Mouse (Mus musculus): ENCODE results near the gene Myoz2. TPM values are rescaled to one million over a fixed set of nuclear protein-coding genes. Genes with fewer than 3 reads are reported as not detected.

The Myoz2 gene
- total and polyA plus RNA-seq, 2 experiments: 0.37 TPM; not detected in 1

GRCm38 (mm10) chr3:122972126-122972822, 62.5 kb downstream of the Myoz2 start:
- Histone ChIP-seq H3K4me1 (ENCODE audit: control insufficient read depth, insufficient read depth, low read length) (peaks cover 1% of the 10 kb centered on the region; the same call in 1 of the 2 replicates), H3K4me3 (ENCODE audit: insufficient read depth, low read depth, low read length) (no peak overlapping the region), H3K27me3 (ENCODE audit: control insufficient read depth, insufficient read depth, low read length) (no peaks in the 10 kb centered on the region), H3K27ac (replicated peaks; ENCODE audit: insufficient read depth, low read depth, low read length) (no peak overlapping the region), H3K9ac (ENCODE audit: low read depth, low read length) (no peak overlapping the region), H3K79me2 (ENCODE audit: control insufficient read depth, insufficient read depth, low read length) (peaks cover 17% of the 10 kb centered on the region; the same call in 1 of the 2 replicates), H3K36me3 (ENCODE audit: control insufficient read depth, insufficient read depth, low read length) (peaks cover 12% of the 10 kb centered on the region)
- 89% methylated on average over 3 of the region's 3 CpGs for WGBS
- no peak for DNase-seq (ENCODE audit: extremely low read depth, low read depth, low spot score)
- TF ChIP-seq CTCF (IDR thresholded peaks at IDR 0.05; ENCODE audit: low read depth, low read length) (no peak), POLR2A (IDR thresholded peaks at IDR 0.05; ENCODE audit: extremely low read depth, insufficient read depth, low read length) (no peak)

GRCm38 (mm10) chr3:122968391-122968790, 66.4 kb downstream of the Myoz2 start:
- H3K4me1 ChIP-seq (ENCODE audit: control insufficient read depth, insufficient read depth, low read length): no peaks in the 10 kb centered on the region
- peaks cover 16% of the 10 kb centered on the region for H3K36me3 ChIP-seq (ENCODE audit: control insufficient read depth, insufficient read depth, low read length)
- no peaks in the 10 kb centered on the region for H3K27me3 ChIP-seq (ENCODE audit: control insufficient read depth, insufficient read depth, low read length)
- TF ChIP-seq POLR2A (IDR thresholded peaks at IDR 0.05; ENCODE audit: extremely low read depth, insufficient read depth, low read length) (no peak), CTCF (IDR thresholded peaks at IDR 0.05; ENCODE audit: low read depth, low read length) (no peak)
- WGBS: 91% methylated on average over 9 of the region's 9 CpGs
- H3K79me2 ChIP-seq (ENCODE audit: control insufficient read depth, insufficient read depth, low read length): peaks cover 6% of the 10 kb centered on the region; the same call in 1 of the 2 replicates
- no peak for DNase-seq (ENCODE audit: extremely low read depth, low read depth, low spot score)
- no peak overlapping the region for H3K27ac ChIP-seq (replicated peaks; ENCODE audit: insufficient read depth, low read depth, low read length)
- no peak overlapping the region for H3K9ac ChIP-seq (ENCODE audit: low read depth, low read length)
- H3K4me3 ChIP-seq (ENCODE audit: insufficient read depth, low read depth, low read length): no peak overlapping the region

GRCm38 (mm10) chr3:122964301-122964700, 70.5 kb downstream of the Myoz2 start:
- H3K27me3 ChIP-seq (ENCODE audit: control insufficient read depth, insufficient read depth, low read length): no peaks in the 10 kb centered on the region
- H3K27ac ChIP-seq (replicated peaks; ENCODE audit: insufficient read depth, low read depth, low read length): no peak overlapping the region
- no peaks in the 10 kb centered on the region; the same call in 1 of the 2 replicates for H3K79me2 ChIP-seq (ENCODE audit: control insufficient read depth, insufficient read depth, low read length)
- 67% methylated on average over 5 of the region's 5 CpGs for WGBS
- TF ChIP-seq POLR2A (IDR thresholded peaks at IDR 0.05; ENCODE audit: extremely low read depth, insufficient read depth, low read length): no peak
- H3K4me3 ChIP-seq (ENCODE audit: insufficient read depth, low read depth, low read length): no peak overlapping the region
- no peaks in the 10 kb centered on the region for H3K4me1 ChIP-seq (ENCODE audit: control insufficient read depth, insufficient read depth, low read length)
- H3K9ac ChIP-seq (ENCODE audit: low read depth, low read length): no peak overlapping the region
- H3K36me3 ChIP-seq (ENCODE audit: control insufficient read depth, insufficient read depth, low read length): peaks cover 38% of the 10 kb centered on the region
- DNase-seq (ENCODE audit: extremely low read depth, low read depth, low spot score): no peak

Other genes starting within 250 kb of the Myoz2 start
- 38.4 and 104 TPM in 2 replicates for gene Fabp2, start 139.9 kb downstream of the Myoz2 start, total RNA-seq (2014; rRNA removed)
- 6.8 and 13.6 TPM in 2 replicates for gene Fabp2, start 139.9 kb downstream of the Myoz2 start, polyA plus RNA-seq (2012; rRNA removed)
- gene Gm10959, start 115.7 kb downstream of the Myoz2 start, total RNA-seq (2014; rRNA removed): not detected in 2 replicates
- not detected in 2 replicates for gene Gm10959, start 115.7 kb downstream of the Myoz2 start, polyA plus RNA-seq (2012; rRNA removed)
- 21.7 and 22.8 TPM in 2 replicates for gene 1810037I17Rik, start 110.8 kb downstream of the Myoz2 start, total RNA-seq (2014; rRNA removed)
- 11.3 and 12.1 TPM in 2 replicates for gene 1810037I17Rik, start 110.8 kb downstream of the Myoz2 start, polyA plus RNA-seq (2012; rRNA removed)
- 6.7 and 8.6 TPM in 2 replicates for gene Usp53, start 50.5 kb downstream of the Myoz2 start, total RNA-seq (2014; rRNA removed)
- gene Usp53, start 50.5 kb downstream of the Myoz2 start, polyA plus RNA-seq (2012; rRNA removed): 2.0 and 2.7 TPM in 2 replicates
- gene Synpo2, start 201.1 kb upstream of the Myoz2 start, total RNA-seq (2014; rRNA removed): 0.34 and 0.37 TPM in 2 replicates
- gene Synpo2, start 201.1 kb upstream of the Myoz2 start, polyA plus RNA-seq (2012; rRNA removed): 0.06 TPM in 2 replicates
- gene Sec24d, start 232.4 kb upstream of the Myoz2 start, total RNA-seq (2014; rRNA removed): 46.4 and 56.7 TPM in 2 replicates
- 71.9 and 89.7 TPM in 2 replicates for gene Sec24d, start 232.4 kb upstream of the Myoz2 start, polyA plus RNA-seq (2012; rRNA removed)

Data from liver, adult 2 months (tissue).